Mouse (Mus musculus) yolk sac, embryonic 10.5 days (tissue): ENCODE data around the gene Nol7.

Source experiments
- DNase-seq: peaks from one replicate; pipeline ENCODE4 v3.0.0-alpha.2; 2017; ENCODE audit warnings: low spot score

The Nol7 gene

GRCm38 (mm10) chr13:43433395-43433794 lies 35.2 kb downstream of the Nol7 start:
- DNase-seq, result no peak

- no peak for DNase-seq
These were observed 42.2 kb downstream of the Nol7 start for GRCm38 (mm10) chr13:43440376-43440775.

- DNase-seq, result no peak
These were observed 44.4 kb downstream of the Nol7 start for GRCm38 (mm10) chr13:43442551-43442950.

- DNase-seq, result no peak
These were observed 45.5 kb downstream of the Nol7 start for GRCm38 (mm10) chr13:43443706-43444105.

GRCm38 (mm10) chr13:43444717-43445116 lies 46.5 kb downstream of the Nol7 start:
- no peak for DNase-seq

GRCm38 (mm10) chr13:43445754-43446153 lies 47.6 kb downstream of the Nol7 start:
- no peak for DNase-seq

- DNase-seq, result no peak
These were observed 49.5 kb downstream of the Nol7 start for GRCm38 (mm10) chr13:43447721-43448120.

- no peak for DNase-seq
These were observed 52.5 kb downstream of the Nol7 start for GRCm38 (mm10) chr13:43450686-43451085.

- DNase-seq, result no peak
These were observed 54.0 kb downstream of the Nol7 start for GRCm38 (mm10) chr13:43452177-43452576.

- DNase-seq, result no peak
These were observed 54.8 kb downstream of the Nol7 start for GRCm38 (mm10) chr13:43452843-43453605.

GRCm38 (mm10) chr13:43454431-43454830 lies 56.2 kb downstream of the Nol7 start:
- no peak for DNase-seq
